In the genomic region with DNA sequence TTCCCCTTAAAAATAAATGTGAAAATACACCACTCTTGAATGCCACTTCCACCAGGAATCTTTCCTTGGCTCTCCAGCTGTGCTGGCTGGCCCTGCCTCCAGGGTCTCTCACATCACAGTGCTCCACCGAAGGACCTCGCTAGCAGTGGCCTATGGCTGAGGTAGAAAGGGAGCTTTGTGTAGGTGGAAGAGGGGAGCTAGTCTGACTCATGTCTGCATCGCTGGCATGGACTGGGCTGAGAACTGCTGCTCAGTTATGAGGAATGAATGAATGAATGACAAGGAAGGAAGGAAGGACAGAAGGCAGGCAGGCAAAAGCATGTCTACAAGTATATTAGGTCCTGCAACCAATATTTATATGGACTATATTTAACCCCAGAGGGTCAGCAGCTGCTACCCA, we compare ENCODE assay signal across 8 mouse cellular contexts. TPM values are rescaled to one million over a fixed set of nuclear protein-coding genes. Genes with fewer than 3 reads are reported as not detected.
DNase-seq lines count a peak whose midpoint lies in the region; ATAC-seq and TF ChIP-seq lines count a peak whose summit lies in the region.
"Had no signal": no experiment of that assay in that cellular context is flagged by ENCODE, and none has a peak within 500 bp of the region (broad histone marks: within the 10 kb centered on the region; RNA-seq: fewer than 3 reads in every experiment).

No protein-coding gene starts in this region.

- peaks cover 42% of the 10 kb centered on the region for H3K4me1 ChIP-seq in kidney, postnatal 0 days (replicated peaks; ENCODE audit: insufficient read depth, low read length)
- H3K4me1 ChIP-seq in bone marrow macrophage, adult 2 months (ENCODE audit: control insufficient read depth, insufficient read depth, low read length), result peaks cover 77% of the 10 kb centered on the region
- peaks cover 70% of the 10 kb centered on the region for H3K4me1 ChIP-seq in embryonic facial prominence, embryonic 15.5 days
- peaks cover 96% of the 10 kb centered on the region for H3K4me1 ChIP-seq in liver, embryonic 13.5 days (replicated peaks)

- 50% methylated on average over 3 of the region's 3 CpGs for WGBS in kidney, postnatal 0 days
- 31% methylated on average over 3 of the region's 3 CpGs for WGBS in embryonic facial prominence, embryonic 15.5 days
- WGBS in liver, embryonic 13.5 days (ENCODE audit: insufficient replicate concordance), result 53% methylated on average over 3 of the region's 3 CpGs

- no peak overlapping the region for H3K9ac ChIP-seq in kidney, postnatal 0 days (ENCODE audit: low read depth, low read length)
- no peak overlapping the region for H3K9ac ChIP-seq in embryonic facial prominence, embryonic 15.5 days
- peak overlapping the region; percentile 96 for H3K9ac ChIP-seq in liver, embryonic 13.5 days

- no peak for TF ChIP-seq CTCF in kidney, postnatal 0 days (IDR thresholded peaks at IDR 0.05; ENCODE audit: low read depth)
- no peak for TF ChIP-seq CTCF in bone marrow macrophage, adult 2 months (IDR thresholded peaks at IDR 0.05; ENCODE audit: low read depth, low read length)

- no peak for ATAC-seq in kidney, postnatal 0 days (replicated peaks; ENCODE audit: low FRiP score, low read depth)
- ATAC-seq in embryonic facial prominence, embryonic 15.5 days (ENCODE audit: insufficient number of reproducible peaks, low FRiP score, low TSS enrichment, low read depth), result no peak
- ATAC-seq in liver, embryonic 13.5 days (ENCODE audit: low read depth), result no peak

- no peaks in the 10 kb centered on the region for H3K9me3 ChIP-seq in kidney, postnatal 0 days (replicated peaks; ENCODE audit: low read length)
- no peaks in the 10 kb centered on the region for H3K9me3 ChIP-seq in embryonic facial prominence, embryonic 15.5 days (replicated peaks)
- H3K9me3 ChIP-seq in liver, embryonic 13.5 days (replicated peaks), result no peaks in the 10 kb centered on the region

- peak overlapping the region; percentile 83 for H3K27ac ChIP-seq in kidney, postnatal 0 days
- peak overlapping the region; percentile 97 for H3K27ac ChIP-seq in bone marrow macrophage, adult 2 months (ENCODE audit: insufficient read depth, low read depth, low read length)
- H3K27ac ChIP-seq in embryonic facial prominence, embryonic 15.5 days (replicated peaks), result peak overlapping the region; percentile 92
- H3K27ac ChIP-seq in liver, embryonic 13.5 days, result peak overlapping the region; percentile 95

- H3K4me2 ChIP-seq in kidney, postnatal 0 days (ENCODE audit: low read length), result 0 out of 2 replicates have a peak overlapping the region, but pooled peaks have one; percentile 4
- peak overlapping the region; percentile 29; the same call in 1 of the 2 replicates for H3K4me2 ChIP-seq in embryonic facial prominence, embryonic 15.5 days (replicated peaks)
- H3K4me2 ChIP-seq in liver, embryonic 13.5 days, result peak overlapping the region; percentile 98

- H3K27me3 ChIP-seq in kidney, postnatal 0 days (ENCODE audit: insufficient read depth, low read length), result no peaks in the 10 kb centered on the region
- H3K27me3 ChIP-seq in embryonic facial prominence, embryonic 15.5 days, result no peaks in the 10 kb centered on the region
- H3K27me3 ChIP-seq in liver, embryonic 13.5 days, result no peaks in the 10 kb centered on the region

- DNase-seq in kidney, postnatal 0 days (ENCODE audit: low spot score), result no peak
- no peak for DNase-seq in kidney, postnatal 10 days
- DNase-seq in liver, embryonic 13.5 days, result no peak
- DNase-seq in layer of hippocampus, adult 9-10 months (ENCODE audit: low spot score), result no peak
- DNase-seq in gastrocnemius, adult 8-10 months (ENCODE audit: low spot score in 2 of 2), result no peak

- no peak for TF ChIP-seq POLR2A in bone marrow macrophage, adult 2 months (IDR thresholded peaks at IDR 0.05; ENCODE audit: borderline replicate concordance, low read depth, low read length)

- H3K4me3 ChIP-seq in kidney, postnatal 0 days (replicated peaks; ENCODE audit: low read depth, low read length), result no peak overlapping the region
- peak overlapping the region; percentile 14; the same call in 1 of the 2 replicates for H3K4me3 ChIP-seq in bone marrow macrophage, adult 2 months (ENCODE audit: insufficient read depth, low read length)
- H3K4me3 ChIP-seq in embryonic facial prominence, embryonic 15.5 days (replicated peaks), result no peak overlapping the region
- H3K4me3 ChIP-seq in liver, embryonic 13.5 days (replicated peaks), result no peak overlapping the region

- no peaks in the 10 kb centered on the region for H3K36me3 ChIP-seq in kidney, postnatal 0 days (ENCODE audit: insufficient read depth, low read length)
- H3K36me3 ChIP-seq in embryonic facial prominence, embryonic 15.5 days, result peaks cover 10% of the 10 kb centered on the region; the same call in 1 of the 2 replicates
- peaks cover 18% of the 10 kb centered on the region for H3K36me3 ChIP-seq in liver, embryonic 13.5 days

RNA-seq across cellular contexts. Expression of gene Csk, which starts 16.2 kb away (rescaled TPM):
- 23.9 and 25.2 TPM in 2 replicates for polyA plus RNA-seq in kidney, postnatal 0 days (2015; fragmentation: Nextera tagmentation; extraction: Ambion mirVana)
- 125 and 126 TPM in 2 replicates for polyA plus RNA-seq in bone marrow macrophage, adult 2 months (2012; ENCODE audit: insufficient read depth, insufficient read length, missing spikeins)
- polyA plus RNA-seq in embryonic facial prominence, embryonic 15.5 days (2015; fragmentation: Nextera tagmentation; extraction: Ambion mirVana), result 35.9 and 36.1 TPM in 2 replicates
- 20.7 and 21.7 TPM in 2 replicates for polyA plus RNA-seq in liver, embryonic 13.5 days (2015; fragmentation: Nextera tagmentation; extraction: Ambion mirVana)
- total RNA-seq in gastrocnemius, adult 8-10 months (2022), result 10 to 100 TPM in 1 of 4 experiments, 1 to 10 TPM in 3; 8.0 to 10.5 (median 8.8) TPM

RNA-seq across cellular contexts. Expression of gene Lman1l, which starts 16.7 kb away (rescaled TPM):
- not detected in 2 replicates for polyA plus RNA-seq in kidney, postnatal 0 days (2015; fragmentation: Nextera tagmentation; extraction: Ambion mirVana)
- polyA plus RNA-seq in bone marrow macrophage, adult 2 months (2012; ENCODE audit: insufficient read depth, insufficient read length, missing spikeins), result not detected in 2 replicates
- polyA plus RNA-seq in embryonic facial prominence, embryonic 15.5 days (2015; fragmentation: Nextera tagmentation; extraction: Ambion mirVana), result not detected in 2 replicates
- 0.06 TPM in 1 of 2 replicates, not detected in the other for polyA plus RNA-seq in liver, embryonic 13.5 days (2015; fragmentation: Nextera tagmentation; extraction: Ambion mirVana)
- not detected for total RNA-seq in gastrocnemius, adult 8-10 months (2022)
- total RNA-seq: gastrocnemius, postnatal 25 days had no signal

RNA-seq across cellular contexts. Expression of gene Cplx3, which starts 31.2 kb away (rescaled TPM):
- 0.04 TPM in 1 of 2 replicates, not detected in the other for polyA plus RNA-seq in kidney, postnatal 0 days (2015; fragmentation: Nextera tagmentation; extraction: Ambion mirVana)
- polyA plus RNA-seq in bone marrow macrophage, adult 2 months (2012; ENCODE audit: insufficient read depth, insufficient read length, missing spikeins), result not detected in 2 replicates
- polyA plus RNA-seq in embryonic facial prominence, embryonic 15.5 days (2015; fragmentation: Nextera tagmentation; extraction: Ambion mirVana), result not detected in 2 replicates
- not detected in 2 replicates for polyA plus RNA-seq in liver, embryonic 13.5 days (2015; fragmentation: Nextera tagmentation; extraction: Ambion mirVana)
- not detected for total RNA-seq in gastrocnemius, adult 8-10 months (2022)
- total RNA-seq: gastrocnemius, postnatal 25 days had no signal

RNA-seq across cellular contexts. Expression of gene Cyp1a2, which starts 46.2 kb away (rescaled TPM):
- polyA plus RNA-seq in kidney, postnatal 0 days (2015; fragmentation: Nextera tagmentation; extraction: Ambion mirVana), result not detected in 2 replicates
- polyA plus RNA-seq in bone marrow macrophage, adult 2 months (2012; ENCODE audit: insufficient read depth, insufficient read length, missing spikeins), result not detected in 2 replicates
- not detected in 2 replicates for polyA plus RNA-seq in embryonic facial prominence, embryonic 15.5 days (2015; fragmentation: Nextera tagmentation; extraction: Ambion mirVana)
- polyA plus RNA-seq in liver, embryonic 13.5 days (2015; fragmentation: Nextera tagmentation; extraction: Ambion mirVana), result 0.10 TPM in 1 of 2 replicates, not detected in the other
- not detected for total RNA-seq in gastrocnemius, adult 8-10 months (2022)
- total RNA-seq: gastrocnemius, postnatal 25 days had no signal

RNA-seq across cellular contexts. Expression of gene Ulk3, which starts 48.0 kb away (rescaled TPM):
- polyA plus RNA-seq in kidney, postnatal 0 days (2015; fragmentation: Nextera tagmentation; extraction: Ambion mirVana), result 8.0 and 8.4 TPM in 2 replicates
- polyA plus RNA-seq in bone marrow macrophage, adult 2 months (2012; ENCODE audit: insufficient read depth, insufficient read length, missing spikeins), result 17.2 and 23.0 TPM in 2 replicates
- polyA plus RNA-seq in embryonic facial prominence, embryonic 15.5 days (2015; fragmentation: Nextera tagmentation; extraction: Ambion mirVana), result 22.7 and 28.5 TPM in 2 replicates
- polyA plus RNA-seq in liver, embryonic 13.5 days (2015; fragmentation: Nextera tagmentation; extraction: Ambion mirVana), result 3.6 and 3.7 TPM in 2 replicates
- total RNA-seq in gastrocnemius, adult 8-10 months (2022), result 1 to 10 TPM; 3.3 to 4.8 (median 4.2) TPM

Comparison
In these comparisons a context has a peak if more than half of its experiments do, and no peak if none do; other contexts are left out.
1. H3K4me2 ChIP-seq: peak in every context shown above with its lines; median percentile 98 in liver, embryonic 13.5 days; 29 in embryonic facial prominence, embryonic 15.5 days; 4 in kidney, postnatal 0 days.